22 mouse cellular contexts compared by ENCODE assay signal in genomic region chr7:110470987-110471386, GRCm38 (mm10).
DNase-seq lines count a peak whose midpoint lies in the region; ATAC-seq and TF ChIP-seq lines count a peak whose summit lies in the region.
"Had no signal": no experiment of that assay in that cellular context is flagged by ENCODE, and none has a peak within 500 bp of the region (broad histone marks: within the 10 kb centered on the region; RNA-seq: fewer than 3 reads in every experiment).

No protein-coding gene starts in this region.

- intact Hi-C loops in heart, adult 2 months (cut with DNase I): no loop called here

- no peak for TF ChIP-seq EP300 in heart, adult 2 months (IDR thresholded peaks at IDR 0.05; ENCODE audit: insufficient read depth, low read depth, low read length)
- TF ChIP-seq EP300 in liver, postnatal 0 days (IDR thresholded peaks at IDR 0.05; ENCODE audit: low read depth): no peak
- no peak for TF ChIP-seq EP300 in lung, postnatal 0 days (IDR thresholded peaks at IDR 0.05)

- H3K9ac ChIP-seq in heart, adult 2 months (ENCODE audit: low read depth, low read length): no peak overlapping the region
- H3K9ac ChIP-seq in liver, adult 2 months (ENCODE audit: low read depth, low read length): no peak overlapping the region
- no peak overlapping the region for H3K9ac ChIP-seq in liver, postnatal 0 days (replicated peaks)
- H3K9ac ChIP-seq in lung, postnatal 0 days (replicated peaks; ENCODE audit: low read depth): no peak overlapping the region
- H3K9ac ChIP-seq: embryonic facial prominence, embryonic 15.5 days; heart, embryonic 13.5 days; hindbrain, embryonic 14.5 days had no signal

- H3K79me2 ChIP-seq in heart, adult 2 months (replicated peaks; ENCODE audit: control insufficient read depth, insufficient read depth, low read length): no peaks in the 10 kb centered on the region
- no peaks in the 10 kb centered on the region for H3K79me2 ChIP-seq in liver, adult 2 months (ENCODE audit: control insufficient read depth, insufficient read depth, low read length)

- no peaks in the 10 kb centered on the region for H3K27me3 ChIP-seq in heart, adult 2 months (ENCODE audit: control insufficient read depth, insufficient read depth, low read length)
- H3K27me3 ChIP-seq in liver, adult 2 months (ENCODE audit: control insufficient read depth, insufficient read depth, low read length): no peaks in the 10 kb centered on the region
- H3K27me3 ChIP-seq in liver, postnatal 0 days (ENCODE audit: insufficient read depth, low read length): no peaks in the 10 kb centered on the region
- H3K27me3 ChIP-seq in lung, postnatal 0 days (replicated peaks; ENCODE audit: insufficient read depth, low read length): no peaks in the 10 kb centered on the region
- H3K27me3 ChIP-seq: embryonic facial prominence, embryonic 15.5 days; heart, embryonic 13.5 days had no signal

- 34% methylated on average over 6 of the region's 6 CpGs for WGBS in heart, adult 2 months
- 72% methylated on average over 6 of the region's 6 CpGs for WGBS in liver, adult 2 months
- WGBS in liver, postnatal 0 days (ENCODE audit: insufficient replicate concordance): 64% methylated on average over 6 of the region's 6 CpGs
- 59% methylated on average over 6 of the region's 6 CpGs for WGBS in lung, postnatal 0 days

- H3K27ac ChIP-seq in heart, adult 2 months: no peak overlapping the region
- H3K27ac ChIP-seq in liver, adult 2 months (replicated peaks; ENCODE audit: insufficient read depth, low read depth, low read length): no peak overlapping the region
- H3K27ac ChIP-seq in liver, postnatal 0 days (ENCODE audit: low read depth): no peak overlapping the region
- H3K27ac ChIP-seq in lung, postnatal 0 days (ENCODE audit: low read length): no peak overlapping the region
- H3K27ac ChIP-seq: embryonic facial prominence, embryonic 15.5 days; forebrain, embryonic 10.5 days; gastrocnemius, adult 2 months; heart, embryonic 13.5 days; hindbrain, embryonic 10.5 days; hindbrain, embryonic 14.5 days had no signal

- TF ChIP-seq POLR2A in heart, adult 2 months (IDR thresholded peaks at IDR 0.05; ENCODE audit: insufficient read depth, low read depth, low read length): no peak
- TF ChIP-seq POLR2A in liver, adult 2 months (IDR thresholded peaks at IDR 0.05; ENCODE audit: extremely low read depth, insufficient read depth, low read length): no peak

- ATAC-seq in liver, postnatal 0 days: no peak
- no peak for ATAC-seq in lung, postnatal 0 days
- ATAC-seq: forebrain, embryonic 14.5 days had no signal

- no peak for TF ChIP-seq CTCF in heart, adult 2 months (IDR thresholded peaks at IDR 0.05)
- no peak for TF ChIP-seq CTCF in liver, adult 2 months (IDR thresholded peaks at IDR 0.05; ENCODE audit: low read depth, low read length)
- TF ChIP-seq CTCF in liver, postnatal 0 days (IDR thresholded peaks at IDR 0.05; ENCODE audit: low read depth): no peak
- no peak for TF ChIP-seq CTCF in lung, postnatal 0 days (IDR thresholded peaks at IDR 0.05)

- DNase-seq in heart, adult 8-10 months (ENCODE audit: low spot score): peak; percentile 31
- no peak for DNase-seq in heart, adult 2 months
- peak; percentile 6 for DNase-seq in kidney, adult 9 months
- no peak for DNase-seq in kidney, postnatal 36 days
- DNase-seq in liver, adult 2 months (ENCODE audit: extremely low read depth, low read depth, low spot score): peak; percentile 26
- DNase-seq in liver, postnatal 0 days: no peak
- peak; percentile 11 for DNase-seq in lung, postnatal 0 days (ENCODE audit: low spot score)
- DNase-seq in lung, adult 18-20 months: no peak
- DNase-seq: adrenal gland, postnatal 10 days; cerebellum, adult 11 months; cerebellum, adult 8-10 months; cerebellum, postnatal 14 days; embryo, embryonic 11 days; gastrocnemius, adult 2 months; gastrocnemius, postnatal 25 days had no signal

- 0 out of 2 replicates have a peak, but pooled peaks cover 1% of the 10 kb centered on the region for H3K4me1 ChIP-seq in heart, adult 2 months (ENCODE audit: control insufficient read depth, insufficient read depth, low read length)
- H3K4me1 ChIP-seq in liver, adult 2 months (ENCODE audit: control insufficient read depth, insufficient read depth, low read length): no peaks in the 10 kb centered on the region; the same call in 1 of the 2 replicates
- H3K4me1 ChIP-seq in liver, postnatal 0 days (ENCODE audit: insufficient read depth): no peaks in the 10 kb centered on the region
- H3K4me1 ChIP-seq in lung, postnatal 0 days (ENCODE audit: insufficient read depth, low read depth, low read length): no peaks in the 10 kb centered on the region
- H3K4me1 ChIP-seq: embryonic facial prominence, embryonic 15.5 days; forebrain, embryonic 10.5 days; heart, embryonic 13.5 days; hindbrain, embryonic 10.5 days had no signal

- no peaks in the 10 kb centered on the region for H3K9me3 ChIP-seq in liver, postnatal 0 days (ENCODE audit: low read length)
- H3K9me3 ChIP-seq in lung, postnatal 0 days (ENCODE audit: low read length): no peaks in the 10 kb centered on the region
- H3K9me3 ChIP-seq: embryonic facial prominence, embryonic 15.5 days; forebrain, embryonic 10.5 days; heart, embryonic 13.5 days; hindbrain, embryonic 10.5 days had no signal

- H3K4me3 ChIP-seq in heart, adult 2 months: no peak overlapping the region
- H3K4me3 ChIP-seq in liver, adult 2 months (ENCODE audit: insufficient read depth, low read depth, low read length): no peak overlapping the region
- H3K4me3 ChIP-seq in liver, postnatal 0 days (ENCODE audit: low read depth, low read length): no peak overlapping the region
- H3K4me3 ChIP-seq in lung, postnatal 0 days (ENCODE audit: low read depth, low read length): no peak overlapping the region
- H3K4me3 ChIP-seq: embryonic facial prominence, embryonic 15.5 days; erythroblast, embryonic 14.5 days; forebrain, embryonic 10.5 days; gastrocnemius, adult 2 months; heart, embryonic 13.5 days; hindbrain, embryonic 10.5 days had no signal

- H3K36me3 ChIP-seq in heart, adult 2 months (ENCODE audit: control insufficient read depth, insufficient read depth, low read length): no peaks in the 10 kb centered on the region
- no peaks in the 10 kb centered on the region for H3K36me3 ChIP-seq in liver, adult 2 months (ENCODE audit: control insufficient read depth, insufficient read depth, low read length)
- no peaks in the 10 kb centered on the region for H3K36me3 ChIP-seq in liver, postnatal 0 days (replicated peaks; ENCODE audit: insufficient read depth, low read length)
- H3K36me3 ChIP-seq in lung, postnatal 0 days (ENCODE audit: insufficient read depth, low read length): no peaks in the 10 kb centered on the region
- H3K36me3 ChIP-seq: embryonic facial prominence, embryonic 15.5 days; forebrain, embryonic 10.5 days; heart, embryonic 13.5 days; hindbrain, embryonic 10.5 days had no signal

- no peak overlapping the region for H3K4me2 ChIP-seq in liver, postnatal 0 days (ENCODE audit: low read depth, low read length)
- no peak overlapping the region for H3K4me2 ChIP-seq in lung, postnatal 0 days (replicated peaks; ENCODE audit: low read depth, low read length)
- H3K4me2 ChIP-seq: embryonic facial prominence, embryonic 15.5 days; heart, embryonic 13.5 days; hindbrain, embryonic 14.5 days had no signal

Comparison
In these comparisons a context has a peak if more than half of its experiments do, and no peak if none do; other contexts are left out.
1. DNase-seq: peak in heart, adult 8-10 months (single experiment), kidney, adult 9 months (single experiment), liver, adult 2 months (single experiment) and lung, postnatal 0 days (single experiment); none in heart, adult 2 months (0 of 2), kidney, postnatal 36 days (0 of 2), liver, postnatal 0 days (single experiment) and lung, adult 18-20 months (0 of 2).